Mouse (Mus musculus) right cerebral cortex, postnatal 14 days (tissue): ENCODE measurements around the gene Pde7b.

ENCODE experiments used
- DNase-seq: peaks from one replicate; pipeline ENCODE4 v3.0.0; 2022

Pde7b gene

DNA sequence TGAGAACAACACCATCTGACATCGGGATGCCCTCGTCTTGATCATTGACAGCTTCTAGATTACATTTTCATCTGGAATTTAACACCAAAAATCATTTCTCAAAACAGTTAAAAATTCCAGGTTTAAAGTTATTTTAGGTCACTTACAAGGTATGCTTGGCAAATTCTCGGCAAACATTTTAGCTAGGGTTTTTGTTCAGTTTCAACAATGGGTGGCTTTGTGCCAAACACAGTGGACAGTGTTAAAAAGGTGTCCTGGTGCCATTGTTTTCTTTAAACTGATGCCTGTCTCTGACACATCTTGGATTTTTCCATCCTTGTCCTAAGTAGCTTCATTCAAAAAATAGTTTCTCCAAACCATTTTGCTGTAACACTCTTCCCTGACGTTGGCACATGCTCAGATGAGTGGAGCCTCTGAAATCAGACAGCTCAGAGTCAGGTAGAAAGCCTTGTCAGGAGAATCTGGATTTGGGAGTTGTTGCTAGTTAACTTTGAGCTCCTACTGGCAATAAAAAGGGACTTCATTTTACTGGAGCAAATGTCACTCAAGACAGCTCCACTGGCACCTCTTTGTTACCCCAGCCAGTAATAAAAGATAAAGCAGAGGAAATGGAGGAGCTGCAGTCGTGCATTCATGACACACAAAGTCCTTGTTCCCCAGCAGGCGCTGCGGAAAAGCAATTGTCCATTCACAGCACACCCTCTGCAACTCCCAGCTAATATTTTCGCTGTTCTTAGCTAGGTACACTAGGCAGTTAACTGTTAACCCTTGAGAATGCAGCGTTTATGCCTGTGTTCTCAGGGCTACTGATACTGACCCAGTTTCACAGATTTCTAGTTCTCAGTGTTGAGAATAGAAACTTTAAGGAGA lies 2.0 kb downstream of the Pde7b start:
- no peak for DNase-seq

DNA sequence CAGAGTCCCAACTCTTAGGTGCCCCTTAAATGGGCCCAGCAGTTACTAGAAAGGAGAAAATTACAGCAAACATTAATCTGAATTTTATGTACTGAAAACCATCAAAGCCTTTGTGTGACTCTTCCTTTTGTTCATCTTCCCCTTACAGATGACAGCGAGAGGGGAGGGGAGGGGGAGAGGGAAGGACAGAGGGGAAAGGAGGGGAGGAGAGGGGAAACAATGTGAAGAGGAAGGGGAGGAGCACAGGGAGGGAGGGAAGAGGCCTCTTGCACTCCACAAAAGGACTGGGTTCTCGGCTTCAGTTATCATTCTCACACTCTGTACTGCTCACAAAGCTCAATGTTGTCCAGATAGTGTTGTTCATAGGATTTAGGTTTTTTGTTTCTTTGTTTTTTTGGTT lies 5.7 kb downstream of the Pde7b start:
- DNase-seq = no peak

DNA sequence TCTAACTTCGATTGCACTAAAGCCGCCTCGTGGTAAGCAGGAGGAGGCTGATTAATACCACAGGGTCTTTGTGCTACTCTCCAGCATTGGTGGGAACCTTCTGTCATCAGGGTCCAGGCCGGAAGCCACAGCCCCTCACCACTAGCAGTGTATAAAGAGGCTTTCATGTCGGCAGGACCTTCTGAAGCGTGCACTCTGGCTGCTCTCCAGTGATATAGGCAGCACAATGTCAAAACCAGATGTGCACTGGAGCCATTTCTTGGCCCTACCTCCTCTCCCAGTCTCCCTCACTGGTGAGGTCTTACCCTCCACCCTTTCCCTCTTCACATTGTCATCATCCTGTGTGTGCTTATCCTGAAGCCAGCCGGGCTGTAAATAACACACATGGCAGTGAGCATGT lies 24.2 kb downstream of the Pde7b start:
- no peak for DNase-seq

DNA sequence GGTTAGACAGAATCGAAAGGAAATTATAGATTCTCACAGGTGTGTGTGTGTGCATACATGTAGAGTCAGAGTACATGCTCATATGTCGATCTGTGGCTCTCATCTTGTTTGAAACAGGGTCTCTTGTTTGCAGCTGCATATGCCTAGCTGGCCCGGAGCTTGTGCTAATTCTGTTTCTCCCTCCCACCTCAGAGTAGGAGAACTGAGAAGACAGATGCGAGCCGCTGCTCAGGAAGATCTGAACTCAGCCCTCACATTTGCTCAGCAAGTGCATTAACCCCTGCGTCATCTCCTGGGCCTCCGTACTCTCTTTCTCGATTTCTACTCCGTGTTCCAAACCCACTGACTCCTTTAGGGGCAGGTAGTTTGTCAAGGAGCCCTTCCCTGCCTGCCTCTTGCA lies 25.0 kb downstream of the Pde7b start:
- DNase-seq = no peak

DNA sequence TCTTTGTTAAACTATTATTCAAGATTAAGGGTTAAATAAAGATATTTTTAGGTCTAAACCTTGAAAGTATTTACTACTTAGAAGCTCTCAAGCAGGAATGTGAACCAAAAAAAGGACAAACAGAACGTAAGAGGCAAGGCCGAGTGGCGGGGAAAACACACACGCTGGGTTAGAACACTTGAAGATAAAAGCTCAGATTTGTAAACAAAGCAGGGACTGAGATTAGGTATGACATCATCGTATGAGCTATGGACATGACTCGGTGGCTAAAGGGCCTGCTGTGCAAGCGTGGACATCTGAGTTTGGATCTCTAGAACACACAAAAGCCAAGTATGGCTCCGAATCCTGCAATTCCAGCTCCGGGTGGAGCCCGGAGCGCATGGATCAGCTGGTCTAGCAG lies 29.2 kb downstream of the Pde7b start:
- no peak for DNase-seq

DNA sequence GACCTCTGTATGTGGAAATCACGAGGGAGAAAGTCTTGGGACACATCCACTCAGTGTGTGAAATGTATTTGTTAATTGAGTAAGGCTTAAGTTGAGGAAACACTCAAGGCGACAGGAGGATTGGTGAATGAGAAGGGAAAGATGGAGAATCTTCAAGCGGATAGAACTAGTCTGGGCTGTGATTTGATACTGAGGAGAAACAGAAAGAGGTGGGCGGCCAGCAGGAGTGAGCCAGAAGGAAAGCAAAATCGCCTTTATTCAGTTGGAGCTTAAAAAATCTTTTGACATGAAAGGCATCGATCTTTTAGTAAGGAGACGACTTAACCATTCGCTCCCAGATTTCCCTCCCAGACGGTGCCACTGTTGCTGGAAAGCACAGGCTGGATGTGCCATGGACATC lies 34.9 kb downstream of the Pde7b start:
- DNase-seq = no peak

DNA sequence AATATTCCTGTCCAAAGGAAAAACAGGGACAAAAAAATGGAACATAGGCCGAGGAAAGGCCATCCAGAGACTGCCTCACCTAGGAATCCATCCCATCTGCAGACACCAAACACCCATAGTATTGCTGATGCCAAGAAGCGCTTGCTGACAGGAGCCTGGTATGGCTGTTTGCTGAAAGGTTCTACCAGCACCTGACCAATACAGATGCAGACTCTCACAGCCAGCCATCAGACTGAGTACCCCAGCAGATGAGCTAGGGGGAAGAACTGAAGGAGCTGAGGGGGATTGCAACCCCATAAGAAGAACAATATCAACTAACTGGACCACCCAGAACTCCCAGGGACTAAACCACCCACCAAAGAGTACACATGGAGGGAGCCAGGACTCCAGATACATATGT lies 40.7 kb downstream of the Pde7b start:
- no peak for DNase-seq

DNA sequence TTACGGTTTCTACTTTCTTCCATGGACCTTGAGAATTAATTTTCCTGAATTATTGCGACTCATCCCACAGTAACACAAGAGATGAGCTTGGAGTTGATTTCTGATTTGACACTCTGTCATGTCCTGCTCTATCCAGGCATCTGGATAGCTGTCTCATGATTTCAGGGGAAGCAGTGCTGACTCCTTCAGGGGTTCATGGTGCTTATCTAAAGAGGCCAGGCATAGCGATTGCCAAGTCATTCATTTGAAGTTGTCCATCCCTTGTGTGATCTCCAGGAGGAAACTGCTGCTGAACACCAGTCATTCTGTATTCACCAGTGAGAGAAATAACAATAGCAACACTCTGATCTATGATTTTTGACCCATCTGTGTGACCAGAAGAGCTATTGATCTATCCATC lies 43.9 kb downstream of the Pde7b start:
- DNase-seq = no peak

DNA sequence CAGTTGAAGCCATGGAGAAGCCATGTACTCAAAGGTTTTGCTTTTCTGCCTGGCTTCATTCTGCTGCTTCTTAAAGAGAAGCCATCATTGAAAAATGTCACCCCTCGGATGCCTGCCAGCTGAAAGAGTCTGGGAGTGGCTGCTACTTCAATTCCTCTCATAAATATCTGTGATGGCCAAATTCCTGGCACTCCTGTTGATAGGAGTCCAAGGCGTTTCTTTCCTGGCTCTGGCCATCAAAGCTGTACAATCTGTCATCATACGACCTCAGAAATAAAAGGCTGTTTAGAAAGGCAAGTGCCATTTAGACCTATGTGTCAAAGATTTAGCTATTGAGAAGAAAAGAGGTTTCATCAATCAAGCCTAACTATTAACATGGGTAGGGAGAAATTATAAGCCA lies 49.6 kb downstream of the Pde7b start:
- DNase-seq = no peak

DNA sequence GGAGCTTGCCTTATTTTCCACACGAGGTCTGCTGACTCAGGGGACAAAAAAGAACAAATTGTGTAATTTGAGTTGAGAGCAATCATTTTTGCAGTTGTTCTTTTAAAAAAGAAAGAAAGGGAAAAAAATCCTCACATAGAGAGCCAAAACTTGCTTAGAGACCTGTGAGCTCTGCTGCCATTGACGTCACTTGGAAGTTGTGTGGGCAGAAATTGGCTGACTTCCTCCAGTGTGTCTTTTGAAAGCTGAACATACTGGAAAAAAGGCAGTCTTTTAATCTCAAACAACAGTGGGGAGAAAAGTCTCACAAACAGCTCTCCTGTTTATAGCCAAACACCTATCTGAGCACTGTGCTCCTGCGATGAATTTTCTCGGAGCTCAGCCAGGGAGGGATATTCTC lies 51.1 kb downstream of the Pde7b start:
- DNase-seq = peak; percentile 52

DNA sequence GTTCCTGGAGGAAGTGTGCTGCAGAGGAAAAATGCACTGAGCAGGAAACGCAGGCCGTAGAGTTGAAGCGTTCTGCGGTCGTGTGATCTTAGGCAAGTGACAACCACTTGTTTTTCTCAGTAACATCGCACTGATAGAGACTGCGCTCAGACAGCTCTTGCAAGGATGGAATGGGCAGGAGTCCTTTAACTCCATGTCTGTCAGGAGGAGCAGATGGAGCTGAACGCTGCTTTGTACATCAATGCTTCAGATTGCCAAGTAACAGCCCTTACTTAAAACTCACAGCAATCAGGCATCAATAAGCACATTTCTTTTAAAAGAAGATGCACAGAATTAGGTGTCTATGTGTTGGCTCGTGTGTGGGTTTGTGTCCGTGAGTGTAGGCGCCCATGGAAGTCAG lies 52.3 kb downstream of the Pde7b start:
- no peak for DNase-seq

DNA sequence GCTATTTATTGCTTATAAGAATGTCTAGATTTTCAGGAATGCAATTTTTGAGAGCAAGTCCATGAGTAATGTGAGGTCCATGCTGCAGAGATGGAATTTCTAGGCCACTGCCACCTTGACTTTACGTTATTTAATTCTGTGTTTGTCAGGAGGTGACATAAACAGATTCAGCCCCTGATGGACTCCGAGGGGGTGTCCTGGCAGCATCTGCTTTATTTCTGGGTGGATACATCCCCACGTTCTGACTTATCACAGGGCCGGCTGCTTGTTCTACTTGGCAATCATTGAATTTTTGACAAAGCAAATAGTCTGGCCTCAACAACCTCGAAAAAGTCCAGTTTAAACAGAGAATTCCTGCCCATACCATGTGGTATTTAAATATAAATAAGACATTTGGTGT lies 53.3 kb downstream of the Pde7b start:
- DNase-seq = no peak

DNA sequence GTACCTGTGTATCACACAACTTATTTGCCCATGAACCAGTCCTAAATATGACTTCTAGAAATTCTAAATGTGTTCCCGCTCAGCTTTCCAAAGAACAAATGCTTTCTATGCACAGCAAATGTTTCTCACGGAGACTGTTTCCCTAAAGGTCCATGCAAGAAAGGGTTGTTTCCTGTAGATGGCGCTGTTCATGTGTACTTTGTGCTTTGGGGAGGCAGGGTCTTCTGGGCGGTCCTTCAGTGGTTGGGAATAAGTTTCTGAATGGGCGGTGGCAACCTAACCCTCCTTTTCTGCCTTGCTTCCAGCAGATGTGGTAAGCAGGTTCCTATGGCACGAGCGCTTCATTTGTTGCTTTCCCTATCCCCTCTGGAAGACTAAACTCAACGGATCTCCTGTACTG lies 54.3 kb downstream of the Pde7b start:
- no peak for DNase-seq

DNA sequence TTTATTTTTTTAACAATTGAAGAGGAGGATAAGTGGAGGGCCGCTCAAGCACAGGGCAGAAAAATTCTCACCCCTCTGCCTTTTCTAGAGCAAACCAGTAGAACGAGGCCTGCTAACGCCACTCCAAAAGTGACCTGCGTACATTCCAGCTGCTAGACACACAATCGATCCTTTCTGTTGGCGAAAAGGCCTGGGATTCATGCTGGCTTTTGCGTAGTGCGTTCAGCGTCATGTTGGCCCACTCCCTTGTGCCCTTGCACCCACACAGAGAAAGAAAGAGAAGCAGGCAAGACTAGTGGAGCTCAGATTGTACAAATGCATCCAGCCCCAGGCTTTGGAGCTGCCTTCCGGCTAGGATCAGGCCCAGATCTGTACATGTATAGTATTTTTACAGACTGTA lies 55.4 kb downstream of the Pde7b start:
- DNase-seq = no peak

DNA sequence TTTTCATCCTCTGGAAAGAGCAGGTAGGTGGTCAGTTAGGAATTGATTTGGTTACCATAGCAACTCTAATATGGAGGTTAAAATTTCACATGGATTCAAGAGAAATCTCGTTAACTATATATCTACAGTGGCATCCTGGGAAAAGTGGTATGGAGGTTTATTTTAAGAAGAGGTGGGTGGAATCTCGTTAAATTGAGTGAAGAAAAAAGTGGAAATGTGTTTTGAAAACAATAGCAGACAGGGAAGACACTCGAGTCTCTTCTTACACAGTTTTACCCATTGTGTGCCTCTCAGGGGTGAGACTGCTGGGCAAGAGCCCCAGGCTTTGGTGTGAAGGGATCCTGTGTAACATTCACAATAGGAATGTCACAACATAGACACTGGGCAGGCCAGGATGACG lies 56.3 kb downstream of the Pde7b start:
- no peak for DNase-seq

DNA sequence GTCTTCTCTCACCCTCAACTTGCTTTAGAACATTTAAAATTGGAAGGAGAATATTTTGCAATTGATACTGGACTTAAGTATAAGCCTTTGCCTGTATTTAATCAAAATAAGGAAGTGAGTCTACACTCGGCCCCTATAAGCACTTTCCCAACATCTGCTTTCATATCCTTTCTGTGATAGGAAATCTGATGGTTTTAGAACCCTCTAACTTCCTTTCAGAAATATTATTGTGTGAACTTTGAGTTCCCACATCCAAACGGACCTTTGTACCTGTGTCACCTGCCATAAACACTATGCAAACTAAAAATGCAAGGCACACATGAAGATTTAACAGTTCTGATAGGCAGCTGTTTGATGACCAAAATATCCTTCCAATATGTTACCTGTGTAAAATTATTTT lies 58.2 kb downstream of the Pde7b start:
- DNase-seq = no peak

DNA sequence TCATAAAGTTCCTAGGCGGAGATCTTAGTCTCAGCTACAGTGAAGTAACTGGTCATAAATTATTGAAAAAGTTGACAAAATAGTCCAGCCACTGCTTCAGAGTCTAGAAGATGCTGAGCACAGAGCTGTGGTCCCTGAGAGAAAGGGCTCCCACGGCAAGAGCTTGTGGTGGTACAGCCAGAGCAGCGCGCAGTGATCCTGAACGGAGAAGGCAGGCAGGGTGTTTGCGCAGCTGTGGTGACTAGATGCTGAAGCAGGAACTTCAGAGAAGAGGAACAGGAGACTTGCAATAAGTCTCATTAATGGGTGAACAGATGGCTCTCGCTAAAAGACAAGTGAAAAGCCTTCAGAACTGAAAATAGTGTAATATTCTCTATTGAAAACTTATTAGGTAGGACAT lies 61.9 kb downstream of the Pde7b start:
- no peak for DNase-seq

DNA sequence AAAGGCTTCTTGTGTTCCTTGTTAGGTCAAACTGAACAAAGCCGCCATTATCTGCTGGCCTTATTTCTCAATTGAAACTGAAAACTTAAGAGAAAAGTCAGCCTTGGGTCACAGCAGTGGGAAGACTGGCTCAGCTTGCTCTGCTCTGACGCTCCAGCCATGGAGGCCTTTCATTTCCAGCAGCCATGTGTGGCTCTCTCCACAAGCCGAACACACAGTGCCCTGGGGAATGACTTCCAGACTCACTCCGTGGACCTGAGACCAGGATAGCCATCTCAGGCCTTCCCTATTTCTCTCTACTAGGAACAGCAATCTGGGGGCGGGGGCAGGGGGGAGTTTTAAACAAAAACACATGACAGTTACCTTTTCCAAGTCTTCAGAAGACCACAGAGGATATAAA lies 63.2 kb downstream of the Pde7b start:
- no peak for DNase-seq

DNA sequence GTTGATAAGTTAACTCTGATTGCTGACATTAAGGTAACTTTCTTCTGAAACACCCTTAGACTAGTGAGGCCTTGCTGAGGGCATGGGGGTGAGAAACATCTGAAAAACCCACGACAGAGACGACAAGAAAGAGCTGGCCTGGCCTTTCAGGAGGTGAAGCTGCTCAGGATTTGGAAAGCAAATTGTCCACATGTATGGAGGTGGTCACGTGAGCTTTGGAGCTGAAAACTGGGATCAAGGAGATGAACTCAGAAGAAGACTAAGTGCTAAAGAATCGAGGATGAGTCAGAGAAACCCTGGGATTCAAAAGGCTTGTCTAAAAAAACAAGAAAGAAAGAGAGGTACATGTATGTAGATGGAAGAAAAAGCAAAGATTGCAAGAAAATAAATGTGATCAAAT lies 65.2 kb downstream of the Pde7b start:
- DNase-seq = no peak

DNA sequence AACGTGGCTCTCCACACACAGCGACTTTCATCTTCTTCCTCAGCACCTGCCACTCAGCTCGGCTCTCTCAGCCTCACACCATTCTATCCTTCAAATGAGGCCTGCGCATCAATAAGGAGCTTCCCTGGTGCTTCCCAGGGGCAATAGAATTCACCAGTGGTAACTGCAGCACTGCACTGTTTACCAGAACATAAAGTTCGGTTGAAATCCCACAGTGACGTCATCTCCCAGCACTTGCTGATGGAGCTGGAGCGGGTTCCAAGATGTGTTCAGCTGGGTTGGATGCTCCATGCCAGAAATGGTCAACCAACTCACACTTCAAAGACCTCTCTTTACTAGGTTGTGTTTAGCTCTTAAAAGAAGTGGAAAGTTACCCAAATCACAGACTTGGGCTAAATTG lies 65.6 kb downstream of the Pde7b start:
- DNase-seq = no peak

DNA sequence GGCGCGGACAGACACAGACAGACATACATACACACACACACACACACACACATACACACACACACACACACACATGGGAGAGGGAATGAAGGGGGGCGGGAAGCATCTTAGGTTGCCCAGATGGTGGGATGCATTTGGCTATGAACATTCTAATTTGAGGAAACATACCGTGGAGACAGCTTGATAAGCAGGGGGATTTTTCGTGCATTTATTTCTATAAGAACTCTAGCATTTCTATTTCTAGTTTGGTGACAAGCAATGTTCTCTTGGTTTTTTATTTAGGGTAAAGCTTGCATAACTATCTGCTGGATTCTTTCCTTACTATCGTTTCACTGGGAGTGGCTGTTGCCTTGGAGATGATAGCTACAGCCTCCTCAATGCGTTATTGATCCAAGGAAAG lies 66.2 kb downstream of the Pde7b start:
- no peak for DNase-seq

DNA sequence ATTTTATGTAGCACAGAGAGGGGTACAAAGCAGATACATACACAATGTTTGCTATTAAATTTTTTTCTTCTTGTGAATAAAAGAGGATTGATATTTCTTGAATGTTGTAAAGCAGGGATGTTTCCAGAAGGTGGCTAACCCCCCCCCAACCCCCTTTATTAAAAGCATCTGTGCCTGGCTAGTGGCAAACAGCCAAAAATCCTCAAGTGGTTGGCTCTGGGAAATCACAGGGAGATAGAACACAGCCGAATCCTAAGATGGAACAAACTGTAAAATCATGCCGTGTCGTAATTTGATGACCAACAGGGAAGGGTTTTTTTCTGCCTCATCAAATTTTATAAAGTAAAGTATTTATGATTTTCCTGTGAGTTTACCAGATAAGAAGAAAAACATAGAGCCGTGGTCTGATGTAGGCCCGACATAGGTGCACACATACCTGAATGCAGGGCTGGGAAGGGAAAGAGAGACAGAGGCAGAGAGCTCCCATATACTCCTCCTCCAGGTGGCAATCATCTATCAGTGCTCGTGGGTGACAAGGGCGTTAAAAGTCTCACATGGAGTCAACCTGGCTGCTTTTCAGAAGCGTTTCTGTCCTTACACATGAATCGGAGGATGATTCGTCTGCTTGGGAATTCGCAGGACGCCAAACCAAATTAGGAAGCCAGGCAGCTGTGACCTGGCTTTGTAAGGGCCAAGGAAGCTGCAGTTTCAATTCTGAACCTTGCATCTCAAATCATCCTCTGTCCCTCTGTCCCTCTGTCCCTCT lies 67.4 kb downstream of the Pde7b start:
- DNase-seq = no peak

DNA sequence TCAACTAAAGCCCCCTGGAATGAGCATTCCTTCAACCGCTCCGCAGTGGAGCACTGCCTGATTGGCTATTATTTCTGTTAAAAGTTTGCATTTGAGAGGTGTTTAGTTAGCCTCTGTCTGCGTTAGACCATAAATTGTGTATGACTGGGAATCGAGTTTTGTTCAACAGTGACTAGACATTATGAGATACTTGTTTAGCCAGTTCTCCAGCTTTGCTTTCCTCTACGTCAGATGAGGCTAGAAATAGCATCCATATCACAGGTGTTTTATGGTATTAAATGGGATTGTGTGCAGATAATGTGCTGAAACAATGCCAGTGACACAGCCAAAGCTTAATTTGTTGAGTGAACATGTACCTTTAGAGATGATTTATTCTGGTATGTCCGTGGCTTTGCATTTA lies 70.3 kb downstream of the Pde7b start:
- DNase-seq = no peak

DNA sequence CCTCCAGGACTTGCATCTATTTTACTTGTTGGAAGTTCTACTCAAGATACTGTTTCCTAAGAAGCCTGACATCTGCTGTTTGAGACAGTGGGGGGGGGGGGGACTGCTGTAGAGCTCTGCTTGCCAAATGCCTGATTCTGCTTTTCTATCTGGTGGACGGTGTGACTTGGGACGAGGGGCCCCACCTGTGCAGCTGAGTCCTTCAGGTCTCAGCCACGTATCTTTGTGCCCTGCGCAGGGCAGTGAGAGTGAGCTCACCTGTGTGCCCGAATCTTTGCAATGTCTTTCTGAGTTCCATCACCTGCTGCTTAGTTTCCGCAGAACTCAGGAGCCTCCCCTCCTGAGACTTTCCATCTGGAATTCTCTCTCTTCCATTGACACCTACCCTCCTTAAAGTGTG lies 70.7 kb downstream of the Pde7b start:
- no peak for DNase-seq

DNA sequence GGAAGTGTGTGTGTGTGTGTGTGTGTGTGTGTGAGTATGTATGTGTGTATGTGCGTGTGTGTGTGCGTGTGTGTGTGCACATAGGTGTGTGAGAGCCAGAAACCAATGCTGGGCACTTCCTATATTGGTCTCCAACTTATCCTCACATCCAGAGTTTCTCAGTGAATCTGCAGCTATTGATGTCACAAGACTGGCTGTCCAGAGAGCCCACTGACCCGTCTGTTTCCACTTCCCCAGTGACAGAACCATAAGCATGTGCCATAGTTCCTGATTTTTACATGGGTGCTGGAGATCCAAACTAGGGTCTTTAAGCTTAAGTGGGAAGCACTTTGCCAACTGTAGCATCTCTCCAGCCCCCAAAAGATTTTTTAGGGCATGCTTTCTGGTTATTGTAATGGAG lies 71.6 kb downstream of the Pde7b start:
- no peak for DNase-seq
